Mouse (Mus musculus) ovary, adult 18-20 months (tissue): Measurements from ENCODE around the gene Rnf114.

Experiments
- DNase-seq: peaks from one replicate; pipeline ENCODE4 v3.0.0; 2022; ENCODE audit warnings: low spot score, mixed read lengths

Gene Rnf114

DNA sequence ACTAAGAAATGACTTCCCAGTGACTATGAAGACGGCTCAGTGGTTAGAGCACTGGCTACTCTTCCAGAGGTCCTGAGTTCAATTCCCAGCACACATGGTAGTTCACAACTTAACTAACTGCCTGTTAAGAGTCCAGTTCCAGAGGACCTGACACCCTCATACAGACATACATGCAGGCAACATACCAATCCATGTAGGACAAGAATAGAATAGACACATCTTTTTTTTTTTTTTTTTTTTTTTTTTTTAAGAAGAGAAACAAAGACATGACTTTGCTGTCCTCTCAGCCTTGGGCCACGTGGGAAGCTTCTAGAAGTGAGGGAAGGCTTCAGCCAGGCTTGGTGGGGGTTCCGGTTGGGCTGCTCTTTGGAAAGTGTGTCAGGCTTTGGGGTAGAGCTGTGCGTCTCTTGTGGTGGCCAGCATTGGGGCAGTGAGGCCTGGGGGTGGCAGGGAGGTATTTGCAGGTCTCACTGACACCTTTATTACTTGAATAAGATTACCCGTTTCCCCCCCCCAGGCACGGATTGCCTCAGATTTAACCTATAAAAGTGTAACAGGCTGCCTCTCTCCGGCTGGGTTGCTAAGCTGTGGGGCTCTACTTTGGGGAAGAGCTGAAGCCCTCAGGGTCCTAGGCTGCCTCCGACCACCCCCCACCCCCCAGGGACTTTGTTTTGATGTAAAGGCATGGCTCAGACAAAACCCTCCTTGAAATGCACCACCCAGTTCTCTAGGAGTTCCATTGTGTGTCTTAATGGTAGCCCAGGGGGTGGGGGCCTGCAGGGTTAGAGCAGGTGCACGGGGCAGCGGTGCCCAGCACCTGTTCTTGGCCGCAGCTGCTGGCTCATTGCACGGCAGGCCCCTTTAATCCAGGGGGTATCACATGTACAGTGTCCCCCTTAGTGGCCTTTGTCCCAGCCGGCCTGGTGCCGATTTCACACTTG is 47.4 kb downstream of the Rnf114 start:
- no peak for DNase-seq

DNA sequence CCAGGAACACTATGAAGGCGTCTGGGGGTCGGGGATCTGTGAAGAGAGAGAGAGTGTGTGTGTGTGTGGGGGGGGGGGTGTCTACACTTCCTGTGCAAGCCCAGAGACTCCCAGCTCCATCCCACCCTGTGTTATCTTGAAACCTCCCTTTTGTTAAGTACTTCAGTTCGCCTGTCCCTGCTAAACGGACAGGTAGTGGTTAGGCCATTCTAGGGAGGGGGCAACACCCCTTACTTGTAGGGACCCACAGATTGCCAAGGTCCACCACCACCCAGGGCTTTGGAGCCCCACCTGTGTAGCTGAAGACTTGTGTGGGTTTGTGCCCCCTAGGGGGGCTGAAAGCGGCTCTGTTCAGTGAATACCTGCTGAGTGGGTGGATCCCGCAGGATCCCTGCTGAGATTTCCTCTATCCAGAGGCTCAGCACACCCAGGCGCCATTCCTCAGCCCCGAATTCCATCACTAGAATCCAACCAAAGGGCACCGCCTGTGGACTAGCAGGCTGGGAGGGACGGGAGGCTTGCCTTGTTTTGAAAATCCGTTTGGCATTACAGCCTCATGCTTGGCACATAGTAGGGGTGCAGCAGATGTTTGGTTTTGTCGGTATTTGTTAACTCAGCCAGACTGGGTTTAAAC is 48.1 kb downstream of the Rnf114 start:
- DNase-seq, result no peak

DNA sequence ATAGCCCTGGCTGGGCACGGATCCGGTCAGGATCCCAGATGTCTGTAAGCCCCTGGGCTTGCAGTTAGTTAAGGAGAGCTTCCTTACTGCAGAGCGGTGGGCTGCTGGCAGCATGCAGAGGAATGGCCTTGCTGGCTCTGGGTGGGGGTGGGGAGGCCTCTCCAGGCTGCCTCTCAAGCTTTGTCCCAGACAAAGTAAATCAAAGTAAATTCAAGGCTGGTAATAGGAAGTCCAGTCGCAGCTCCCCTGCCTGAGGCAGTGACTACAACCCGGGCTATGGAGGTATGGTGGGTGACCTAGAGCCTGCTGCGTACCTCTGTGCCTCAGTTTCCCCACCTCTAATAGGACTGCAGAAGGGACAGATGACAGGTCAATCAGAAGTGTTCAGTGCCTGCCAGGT is 48.9 kb downstream of the Rnf114 start:
- DNase-seq, result no peak

DNA sequence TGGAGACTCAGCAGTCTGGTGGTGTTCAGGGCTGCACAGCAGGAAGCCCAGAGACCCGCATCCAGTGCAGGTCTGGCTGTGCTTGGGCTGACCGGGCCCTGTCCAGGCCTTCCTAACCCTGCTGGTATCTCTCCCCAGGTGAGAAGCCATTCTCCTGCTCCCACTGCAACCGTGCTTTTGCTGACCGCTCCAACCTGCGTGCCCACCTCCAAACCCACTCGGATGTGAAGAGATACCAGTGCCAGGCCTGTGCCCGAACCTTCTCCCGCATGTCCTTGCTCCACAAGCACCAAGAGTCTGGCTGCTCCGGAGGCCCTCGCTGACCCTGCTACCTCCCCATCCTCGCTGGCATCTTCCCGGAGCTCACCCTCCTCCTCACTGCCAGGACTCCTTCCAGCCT is 49.3 kb downstream of the Rnf114 start:
- no peak for DNase-seq

DNA sequence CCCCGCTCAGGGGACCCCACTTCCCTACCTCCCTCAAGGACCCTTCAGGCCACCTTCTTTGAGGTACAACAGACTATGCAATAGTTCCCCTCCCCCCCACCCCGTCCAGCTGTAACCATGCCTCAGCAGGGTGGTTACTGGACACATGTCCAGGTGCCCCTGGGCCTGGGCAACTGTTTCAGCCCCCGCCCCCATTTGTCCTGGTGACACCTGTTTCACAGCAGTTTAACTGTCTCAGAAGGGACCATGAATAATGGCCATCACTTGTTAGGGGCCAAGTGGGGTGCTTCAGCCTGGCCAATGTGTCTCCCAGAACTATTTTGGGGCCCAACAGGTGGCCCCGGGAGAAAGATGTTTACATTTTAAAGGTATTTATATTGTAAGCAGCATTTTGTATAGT is 49.9 kb downstream of the Rnf114 start:
- DNase-seq, result no peak

DNA sequence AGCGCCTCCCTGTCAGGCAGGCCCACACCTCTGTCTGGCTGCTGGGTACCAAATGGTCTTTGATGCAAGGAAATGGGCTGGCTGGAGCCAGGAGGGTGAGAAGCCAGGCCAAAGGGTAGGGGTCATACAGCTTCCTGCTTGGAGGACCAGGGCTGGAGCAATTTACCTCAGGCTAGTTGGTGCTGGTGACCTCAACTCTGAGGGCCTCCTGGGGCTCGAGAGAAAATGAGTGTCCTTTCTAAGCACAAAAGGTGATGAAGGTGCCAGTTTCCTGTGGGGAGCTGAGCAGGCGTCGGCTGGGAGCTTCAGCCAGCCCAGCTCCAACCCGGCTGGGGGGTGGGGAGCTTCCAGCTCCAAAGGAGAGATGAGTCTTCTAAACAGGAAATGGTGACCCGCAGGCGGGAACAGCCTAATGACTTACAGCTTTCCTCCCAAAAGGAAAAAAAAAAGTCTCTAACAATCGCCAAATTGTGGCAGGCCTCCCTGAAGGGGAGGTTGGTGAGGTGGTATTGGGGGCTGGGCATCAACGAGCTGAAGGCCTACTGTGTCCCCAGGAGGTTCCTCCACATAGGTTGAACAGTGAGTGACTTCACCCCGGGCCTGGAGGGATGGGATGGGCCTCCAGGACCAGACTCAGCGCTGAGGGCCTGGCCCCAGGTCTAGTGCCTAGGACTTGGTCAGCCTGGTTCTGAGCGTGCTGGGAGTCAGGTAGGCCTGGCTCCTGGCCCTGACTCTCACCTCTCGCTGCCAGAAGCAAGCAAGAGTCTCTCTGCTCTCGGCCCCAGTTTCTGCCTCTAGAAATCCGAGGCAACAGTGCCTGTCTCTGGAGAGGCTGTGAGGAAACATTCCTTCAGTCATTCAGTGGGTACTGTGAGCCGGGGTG is 50.9 kb downstream of the Rnf114 start:
- no peak for DNase-seq

DNA sequence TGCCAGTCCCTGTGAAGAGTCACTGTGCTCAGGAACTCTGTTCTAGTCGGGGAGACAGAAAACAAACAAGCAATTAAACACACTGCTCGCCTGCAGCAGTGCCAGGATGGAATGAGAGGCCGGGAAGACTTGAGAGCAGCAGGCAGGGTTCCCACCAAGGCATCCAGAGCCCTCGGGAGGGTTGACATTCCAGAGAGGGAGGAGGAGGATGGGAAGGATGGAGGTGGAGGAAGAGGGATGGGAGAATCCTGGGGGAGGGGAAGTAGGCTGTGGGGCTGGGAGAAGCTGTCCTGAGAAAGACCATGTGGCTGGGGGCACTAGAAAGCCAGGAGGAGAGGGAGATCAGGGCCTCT is 51.5 kb downstream of the Rnf114 start:
- no peak for DNase-seq

DNA sequence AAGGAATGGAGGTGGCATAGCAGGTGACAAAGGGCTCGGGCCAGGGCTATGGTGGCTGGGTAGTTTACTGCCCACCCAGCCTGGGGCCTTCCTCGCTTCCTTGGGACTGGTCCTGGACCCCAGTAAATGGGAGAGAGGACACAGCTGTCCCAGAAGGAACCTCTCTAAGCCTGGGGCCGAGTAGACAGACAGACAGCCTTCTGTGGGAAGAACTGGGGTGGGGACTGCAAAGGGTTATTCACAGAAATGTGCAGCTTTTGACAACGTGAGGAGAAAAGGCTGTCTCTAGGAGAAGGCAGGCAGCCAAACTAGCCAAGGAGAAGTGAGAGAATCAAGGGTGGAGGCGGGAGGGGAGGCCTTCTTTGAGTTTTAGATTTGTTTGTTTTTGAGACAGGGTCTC is 52.0 kb downstream of the Rnf114 start:
- no peak for DNase-seq

DNA sequence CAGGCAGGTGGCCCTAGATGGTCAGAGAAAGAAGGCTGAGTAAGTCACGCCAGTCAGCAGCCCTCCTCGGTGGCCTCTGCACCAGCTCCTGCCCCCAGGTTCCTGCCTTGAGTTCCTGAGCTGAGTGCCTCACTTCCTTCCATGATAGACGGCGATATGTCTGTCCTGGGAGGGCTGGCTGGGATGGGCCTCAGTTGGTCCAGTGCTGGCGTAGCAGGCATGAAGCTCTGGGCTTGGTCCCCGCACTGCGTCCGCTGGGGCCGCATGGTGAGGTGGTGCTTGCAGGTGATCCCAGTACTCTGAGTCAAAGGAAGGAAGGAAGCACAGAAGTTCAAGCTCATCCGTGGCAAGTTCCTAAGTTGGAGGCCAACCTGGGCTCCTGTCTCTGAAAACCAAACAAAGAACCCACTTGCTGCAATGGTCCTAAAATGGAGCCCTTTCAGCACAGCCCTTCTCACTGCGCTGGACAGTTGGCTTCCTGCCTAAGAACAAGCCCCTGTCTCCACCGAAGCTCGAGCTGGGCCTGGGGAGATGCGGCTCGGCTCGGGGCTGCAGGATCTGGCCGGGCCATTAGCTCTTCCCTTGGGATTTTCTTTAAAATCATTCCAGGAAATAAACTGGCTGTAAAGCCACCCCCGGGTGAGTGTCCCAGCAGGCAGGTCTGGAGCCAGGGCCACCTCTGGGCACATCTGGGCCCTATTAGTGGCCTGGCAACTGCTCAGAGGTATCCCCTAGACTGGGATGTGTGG is 54.2 kb downstream of the Rnf114 start:
- DNase-seq, result no peak

DNA sequence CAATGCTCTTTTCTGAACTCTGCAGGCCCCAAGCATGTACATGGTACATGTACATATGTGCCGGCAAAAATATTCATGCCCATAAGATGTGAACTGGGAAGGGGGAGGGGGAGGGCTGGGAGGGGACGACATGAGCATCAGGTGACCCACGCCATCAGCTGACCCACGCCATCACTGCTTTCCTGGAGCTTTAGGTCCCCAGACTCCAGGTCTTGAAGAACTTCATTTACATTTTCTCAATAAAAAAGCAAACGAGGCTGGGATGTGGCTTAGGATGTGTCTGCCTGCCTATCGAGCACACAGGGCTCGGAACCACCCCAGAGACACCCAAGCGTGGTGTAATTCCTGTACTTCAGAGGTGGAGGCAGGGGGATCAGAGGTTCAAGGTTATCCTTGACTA is 55.0 kb downstream of the Rnf114 start:
- no peak for DNase-seq

DNA sequence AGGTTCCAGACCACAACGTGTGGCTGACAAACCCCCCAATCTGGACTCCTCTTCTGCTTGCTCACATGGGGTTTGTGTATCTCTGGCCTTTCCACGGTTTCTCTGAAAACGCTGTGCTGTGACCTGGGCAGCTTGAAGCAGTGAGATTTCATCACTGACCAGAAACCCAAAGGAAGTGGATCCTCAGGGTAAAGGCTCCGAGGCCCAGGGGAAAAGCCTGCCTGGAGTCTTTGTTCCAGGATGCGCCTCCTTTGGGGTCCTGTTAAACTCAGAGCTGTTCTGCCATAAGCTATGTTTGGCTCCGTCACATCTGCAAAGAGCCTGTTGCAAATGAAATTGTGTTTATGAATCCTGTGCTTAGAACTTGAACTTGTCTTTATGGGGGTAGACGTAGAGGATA is 56.5 kb downstream of the Rnf114 start:
- DNase-seq, result no peak

DNA sequence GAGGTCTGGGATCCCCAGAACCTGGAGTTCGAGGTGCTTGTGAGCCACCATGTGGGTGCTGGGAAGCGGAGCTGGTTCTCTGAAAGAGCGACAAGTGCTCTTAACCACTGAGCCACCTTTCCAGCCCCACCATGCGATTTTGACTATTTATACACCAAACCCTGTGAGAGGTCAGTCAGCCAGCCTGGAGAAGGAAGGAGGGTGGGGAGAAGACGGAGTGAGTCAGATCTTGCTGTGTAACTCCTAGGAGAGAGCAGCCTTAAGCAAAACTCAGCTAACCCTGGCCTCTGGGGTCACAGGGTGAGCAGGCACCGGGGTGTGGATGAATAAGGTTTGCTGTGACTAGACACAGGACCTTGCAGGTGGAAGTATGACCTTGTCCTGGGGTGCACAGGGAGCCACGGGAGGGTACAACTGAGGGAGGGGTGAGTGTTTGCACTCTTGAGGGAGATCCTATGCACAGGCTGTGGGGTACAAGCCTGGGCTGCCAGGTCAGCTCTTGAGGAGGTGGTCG is 58.0 kb downstream of the Rnf114 start:
- DNase-seq, result no peak

DNA sequence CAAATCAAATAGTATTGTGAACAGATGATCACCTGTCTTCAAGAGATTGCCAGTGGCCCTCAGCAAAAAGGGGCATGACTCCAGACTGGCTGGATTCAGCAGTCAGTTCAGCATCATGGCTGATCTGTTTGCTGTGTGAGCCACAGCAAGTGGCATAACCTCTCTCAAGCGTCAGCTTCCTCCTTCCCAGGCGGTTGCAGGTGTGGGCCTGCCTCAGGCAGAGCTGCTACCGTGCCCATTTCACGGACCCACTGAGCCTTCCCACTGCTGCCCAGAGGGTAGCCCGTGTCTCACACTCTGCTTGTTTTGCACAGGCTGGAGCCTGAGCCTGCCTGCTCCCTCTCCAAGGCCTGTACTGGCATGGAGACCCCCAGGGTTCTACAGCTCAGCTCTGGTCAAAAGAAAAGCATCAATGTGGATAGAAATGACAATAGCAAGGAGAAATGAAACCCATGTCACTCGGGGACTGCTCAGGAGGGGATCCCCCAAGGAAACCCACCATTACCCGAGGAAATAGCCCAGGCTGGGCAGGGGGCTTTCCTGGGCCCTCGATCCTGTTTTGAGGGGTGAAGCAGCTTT is 59.0 kb downstream of the Rnf114 start:
- no peak for DNase-seq

DNA sequence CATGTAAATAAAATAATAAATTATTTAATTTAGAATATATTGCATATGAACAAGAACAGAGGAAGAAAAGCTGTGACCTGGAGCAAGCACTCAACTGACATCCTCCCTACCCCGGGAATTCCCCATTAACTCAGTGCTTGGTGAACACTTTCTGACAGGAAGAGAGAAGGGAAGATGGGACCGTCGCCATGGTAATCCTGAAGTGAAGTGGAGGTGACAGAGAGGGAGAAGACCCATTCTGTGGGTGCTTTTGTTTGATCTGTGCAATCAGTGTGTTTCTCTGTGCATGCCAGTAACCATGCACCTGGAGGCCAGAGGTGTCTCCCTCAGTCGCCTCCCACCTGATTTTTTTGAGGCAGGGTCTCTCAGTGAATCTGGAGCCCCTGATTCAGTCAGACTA is 59.8 kb downstream of the Rnf114 start:
- DNase-seq, result no peak

DNA sequence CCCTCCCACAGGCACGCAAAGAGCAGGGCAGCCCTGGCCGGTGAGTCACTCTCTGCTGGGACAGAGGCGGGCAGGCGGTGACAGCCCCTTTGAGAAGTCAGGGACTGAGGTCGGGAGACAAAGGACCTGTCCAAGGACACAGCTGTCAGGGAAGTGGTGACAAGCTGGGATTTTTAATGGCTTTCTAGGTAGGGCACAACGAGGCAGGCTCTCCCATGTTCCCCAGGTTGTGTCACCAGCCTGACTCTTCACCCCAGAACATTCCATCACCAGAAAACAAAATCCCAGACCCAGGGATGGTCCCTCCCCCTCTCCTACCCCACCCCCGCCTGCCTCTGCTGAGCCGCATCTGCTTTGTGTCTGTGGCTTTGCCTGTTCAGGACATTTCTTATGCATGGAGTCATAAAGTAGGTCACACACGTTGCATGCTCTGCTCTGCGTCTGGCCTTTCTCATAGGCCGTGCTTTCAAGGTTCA is 60.5 kb downstream of the Rnf114 start:
- DNase-seq, result no peak

DNA sequence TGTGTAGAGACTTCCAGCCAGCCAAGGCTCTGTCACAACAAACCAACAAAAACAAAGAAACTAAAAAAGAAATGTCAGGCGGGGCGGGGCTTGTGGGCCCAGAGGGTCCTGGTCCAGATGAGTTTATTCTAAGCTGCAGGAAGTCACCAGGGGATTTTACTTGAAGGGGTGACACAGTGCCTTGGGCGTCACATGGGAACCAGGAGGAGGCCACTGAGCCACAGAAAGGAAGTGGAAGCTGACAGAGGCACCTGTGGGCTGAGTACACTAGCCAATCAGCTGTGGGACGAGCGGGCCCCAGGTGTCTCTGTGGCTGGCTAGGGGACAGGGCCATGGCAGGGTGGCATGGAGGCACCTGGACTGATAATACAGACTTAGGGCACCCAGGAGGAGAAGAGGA is 63.3 kb downstream of the Rnf114 start:
- no peak for DNase-seq

DNA sequence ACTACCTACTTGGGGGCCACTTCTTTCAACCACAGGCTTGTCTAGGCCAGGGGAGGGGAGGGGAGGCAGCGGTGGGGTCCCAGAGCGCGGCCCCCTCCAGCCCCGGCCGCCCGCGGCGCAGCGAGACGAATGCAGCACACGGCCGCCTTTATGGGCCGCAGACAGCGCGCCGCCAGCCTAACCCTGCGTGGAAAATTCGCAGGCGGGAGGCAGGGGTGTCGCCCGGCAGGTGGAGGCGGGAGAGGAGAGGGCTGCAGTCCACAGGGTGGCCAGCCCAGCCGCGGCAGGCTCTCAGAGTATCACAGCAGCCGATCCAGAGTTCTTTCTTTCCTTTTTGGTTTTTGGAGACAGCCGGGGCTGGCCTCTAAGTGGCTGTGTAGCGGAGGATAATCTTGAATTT is 67.0 kb downstream of the Rnf114 start:
- DNase-seq, result no peak

DNA sequence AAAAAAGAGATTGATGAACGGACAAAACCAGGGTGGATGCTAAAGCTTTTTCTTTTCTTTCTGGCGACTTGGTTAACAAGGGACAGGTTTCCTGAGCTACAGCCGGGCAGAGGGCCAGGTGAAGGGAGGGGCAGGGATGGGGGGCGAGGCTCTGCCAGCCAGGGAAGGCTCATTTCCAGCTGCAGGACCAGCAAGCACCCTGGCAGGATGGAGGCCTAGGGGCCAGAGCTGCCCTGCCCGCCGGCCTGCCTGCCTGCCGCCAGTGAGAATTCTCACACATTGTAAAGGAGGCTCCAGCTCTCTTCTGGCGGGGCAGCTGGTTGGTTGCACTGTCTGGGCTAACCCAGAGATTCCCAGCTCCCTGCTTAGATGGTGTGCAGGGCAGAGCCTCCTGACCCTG is 69.7 kb downstream of the Rnf114 start:
- DNase-seq, result no peak

DNA sequence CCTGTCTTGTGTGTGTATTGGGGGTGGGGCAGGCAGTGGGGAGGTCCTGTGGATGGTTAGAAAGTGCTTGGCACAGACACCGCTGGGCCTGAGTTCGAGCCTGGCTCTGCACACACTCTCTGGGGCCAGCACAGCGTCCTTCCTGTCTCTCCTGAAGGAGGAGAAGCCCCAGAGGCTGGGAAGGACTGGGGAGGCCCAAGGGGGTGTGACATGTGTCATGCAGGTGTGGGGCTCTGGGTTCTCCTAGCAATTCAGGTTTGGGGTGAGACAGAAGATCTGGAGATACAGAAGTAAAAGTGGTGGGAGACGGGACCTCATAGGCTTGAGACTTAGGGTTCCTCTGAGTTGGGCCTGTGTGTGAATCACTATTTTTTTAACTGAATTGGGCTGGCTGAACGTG is 70.6 kb downstream of the Rnf114 start:
- no peak for DNase-seq

DNA sequence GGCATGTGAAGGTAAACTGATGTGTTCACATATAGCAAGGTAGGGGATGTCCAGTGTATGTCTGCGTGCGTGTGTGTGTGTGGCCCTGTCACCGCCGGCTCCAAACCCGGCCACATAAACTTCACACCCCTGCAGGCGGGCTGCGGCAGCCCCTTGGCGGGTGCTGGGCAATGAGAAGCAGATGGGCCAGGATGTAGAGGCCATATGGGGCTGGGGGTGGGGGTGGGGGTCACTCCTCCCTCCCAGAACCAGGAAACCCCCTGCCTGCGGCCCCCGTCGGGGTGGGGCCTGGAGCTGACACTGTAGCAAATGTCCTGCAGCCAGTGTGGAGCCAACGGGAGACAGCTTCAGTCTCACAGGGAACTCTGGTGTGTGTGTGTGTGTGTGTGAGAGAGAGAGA is 71.3 kb downstream of the Rnf114 start:
- DNase-seq, result no peak

DNA sequence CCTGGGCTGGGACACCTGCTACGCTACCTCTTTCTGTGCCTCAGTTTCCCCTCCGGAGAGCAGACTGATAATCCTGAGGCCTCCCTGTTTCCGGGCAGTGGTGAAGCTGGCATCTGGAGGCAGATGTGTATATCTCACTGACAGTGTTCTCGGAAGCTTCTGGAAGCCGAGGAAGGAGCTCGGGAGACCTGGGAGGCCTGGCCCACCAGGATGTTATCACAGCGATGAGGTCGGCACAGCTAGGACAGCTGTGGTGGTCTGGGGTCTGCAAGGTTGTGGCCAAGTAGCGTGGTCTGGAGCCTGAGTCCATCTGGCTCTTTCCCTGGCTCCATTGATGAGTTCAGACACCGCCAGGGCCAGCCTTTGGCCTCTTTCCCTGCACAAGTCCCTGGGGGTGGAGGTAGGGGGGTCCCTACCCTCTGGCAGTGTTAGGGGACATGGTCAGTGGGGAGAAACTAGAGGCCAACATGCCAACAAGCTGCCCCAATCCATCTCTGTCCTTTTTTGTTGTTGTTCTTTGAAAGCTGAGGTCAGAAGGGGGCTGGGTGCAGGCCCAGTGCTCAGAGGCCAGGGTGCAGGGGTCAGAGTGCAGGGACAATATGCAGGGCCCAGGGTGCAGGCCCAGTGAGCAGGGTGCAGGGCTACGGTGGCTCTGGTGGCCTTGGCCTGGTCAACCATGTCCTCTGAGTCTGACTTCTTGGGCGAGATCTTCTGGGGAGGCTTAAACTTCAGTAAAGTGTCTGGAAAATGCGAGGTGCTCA is 72.3 kb downstream of the Rnf114 start:
- DNase-seq, result no peak
